Mouse (Mus musculus) heart, embryonic 14.5 days (tissue): ENCODE results near the gene Btn2a2. TPM values are rescaled to one million over a fixed set of nuclear protein-coding genes. Genes with fewer than 3 reads are reported as not detected.

ENCODE experiments used
- ATAC-seq: fragments of 200-750 bp; cut with Nextera tagmentation; 2 replicates; pipeline ENCODE4 v1.8.0; 2017; ENCODE audit warnings: low read depth, moderate TSS enrichment; ENCODE audit not compliant: insufficient number of reproducible peaks, insufficient read depth, low FRiP score
- H3K27ac ChIP-seq, 2 experiments: fragments of 200-500 bp in 1 of 2; fragments of 300-500 bp in 1 of 2; sonication (generic) in 1 of 2; replicated peaks in 1 of 2; 2 replicates each; pipeline ENCODE4 v1.5.1; 2012 to 2014; ENCODE audit warnings: low read depth in 2 of 2, low read length in 2 of 2, control low read depth in 1 of 2, mild to moderate bottlenecking in 1 of 2, mixed read lengths in 1 of 2; ENCODE audit not compliant: control insufficient read depth in 1 of 2, insufficient read depth in 1 of 2
- H3K27me3 ChIP-seq: fragments of 300-500 bp; sonication (generic); 2 replicates; pipeline ENCODE4 v1.6.1; 2014; ENCODE audit warnings: mild to moderate bottlenecking, low read length, control low read depth; ENCODE audit not compliant: control insufficient read depth, insufficient read depth
- H3K36me3 ChIP-seq: fragments of 300-500 bp; sonication (generic); 2 replicates; pipeline ENCODE4 v1.6.1; 2014; ENCODE audit warnings: mild to moderate bottlenecking, control low read depth, low read length, mixed read lengths; ENCODE audit not compliant: control insufficient read depth, insufficient read depth
- H3K4me1 ChIP-seq, 2 experiments: fragments of 200-500 bp in 1 of 2; fragments of 300-500 bp in 1 of 2; sonication (generic) in 1 of 2; 2 replicates each; pipeline ENCODE4 v1.6.1; 2012 to 2014; ENCODE audit warnings: low read length in 2 of 2, control low read depth in 1 of 2, mixed read lengths in 1 of 2; ENCODE audit not compliant: control insufficient read depth in 2 of 2, insufficient read depth in 2 of 2
- H3K4me2 ChIP-seq: fragments of 300-500 bp; sonication (generic); 2 replicates; pipeline ENCODE4 v1.6.1; 2014; ENCODE audit warnings: mild to moderate bottlenecking, low read length
- H3K4me3 ChIP-seq, 2 experiments: fragments of 200-500 bp in 1 of 2; fragments of 300-500 bp in 1 of 2; sonication (generic) in 1 of 2; 2 replicates each; pipeline ENCODE4 v1.5.1; 2012 to 2014; ENCODE audit warnings: low read length in 2 of 2, mild to moderate bottlenecking in 2 of 2, control low read depth in 1 of 2, low read depth in 1 of 2, moderate library complexity in 1 of 2; ENCODE audit not compliant: control insufficient read depth in 1 of 2, insufficient read depth in 1 of 2
- H3K9ac ChIP-seq: fragments of 300-500 bp; sonication (generic); 2 replicates; pipeline ENCODE4 v1.6.1; 2014; ENCODE audit warnings: mild to moderate bottlenecking, low read length
- H3K9me3 ChIP-seq: fragments of 300-500 bp; sonication (generic); 2 replicates; pipeline ENCODE4 v1.6.1; 2016; ENCODE audit warnings: low read length, control low read depth; ENCODE audit not compliant: control insufficient read depth
- WGBS: fragments of 180-500 bp; shearing (Covaris S2); extraction: QIAGEN DNeasy Blood & Tissue Kit; methylation state at CpG from one replicate; pipeline ENCODE4 v1.1.7; 2014; 5-methylcytosine and 5-hydroxymethylcytosine counted together
- polyA plus RNA-seq: library from polyadenylated mRNA; unstranded; fragments of >200 nt; fragmentation: Nextera tagmentation; extraction: Ambion mirVana; gene quantifications from 2 replicates; pipeline ENCODE4 v1.2.1, GENCODE M21; 2014

The Btn2a2 gene
- polyA plus RNA-seq, 1 experiment from 2014 or later: 0.43 TPM

DNA sequence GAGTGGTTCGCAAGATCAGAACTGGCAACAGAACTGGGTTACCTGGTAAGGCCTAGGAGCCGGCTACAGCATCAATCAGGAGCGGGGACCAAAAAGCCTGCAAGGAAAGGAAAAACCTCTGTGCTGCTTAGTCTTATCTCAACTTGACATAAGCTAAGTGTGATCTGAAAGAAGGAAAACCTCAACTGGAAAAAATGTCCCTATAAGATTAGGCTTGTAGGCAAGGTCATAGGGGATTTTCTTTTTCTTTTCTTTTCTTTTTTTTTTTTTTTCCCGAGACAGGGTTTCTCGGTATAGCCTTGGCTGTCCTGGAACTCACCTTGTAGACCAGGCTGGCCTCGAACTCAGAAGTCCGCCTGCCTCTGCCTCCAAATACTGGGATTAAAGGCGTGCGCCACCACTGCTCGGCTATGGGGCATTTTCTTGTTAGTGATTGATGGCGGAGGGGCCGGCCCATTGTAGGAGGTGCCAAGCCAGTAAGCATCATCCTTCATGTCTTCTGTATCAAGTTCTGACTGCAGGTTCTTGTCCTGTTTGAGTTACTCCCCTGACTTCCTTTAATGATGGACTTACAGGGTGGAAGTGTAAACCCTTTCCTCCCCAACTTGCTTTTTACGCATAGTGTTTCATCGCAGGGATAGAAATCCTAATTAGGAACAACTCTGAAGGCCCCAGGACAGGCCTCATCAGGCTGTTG lies 18.3 kb upstream of the Btn2a2 start:
- no peak overlapping the region for H3K9ac ChIP-seq
- H3K27me3 ChIP-seq: no peaks in the 10 kb centered on the region
- no peak for ATAC-seq
- H3K36me3 ChIP-seq: no peaks in the 10 kb centered on the region
- peak overlapping the region in 1 of 2 experiments; percentile 9; a peak in 1 of 4 replicates for H3K27ac ChIP-seq
- 30% methylated on average over 14 of the region's 14 CpGs for WGBS
- H3K4me2 ChIP-seq: peak overlapping the region; percentile 63
- H3K9me3 ChIP-seq: no peaks in the 10 kb centered on the region
- H3K4me3 ChIP-seq: no peak overlapping the region
- H3K4me1 ChIP-seq: peaks cover 14 to 23% of the 10 kb centered on the region in 2 experiments

GRCm38 (mm10) chr13:23506351-23506750 lies 17.7 kb upstream of the Btn2a2 start:
- Histone ChIP-seq H3K9ac (peak overlapping the region; percentile 68), H3K4me3 (peak overlapping the region in 1 of 2 experiments; percentile 33; a peak in 2 of 4 replicates), H3K27ac (peak overlapping the region in 1 of 2 experiments; percentile 35; a peak in 1 of 4 replicates), H3K9me3 (no peaks in the 10 kb centered on the region), H3K27me3 (no peaks in the 10 kb centered on the region), H3K36me3 (no peaks in the 10 kb centered on the region), H3K4me2 (peak overlapping the region; percentile 63), H3K4me1 (peaks cover 14 to 27% of the 10 kb centered on the region in 2 experiments)
- WGBS: 10% methylated on average over 13 of the region's 13 CpGs
- no peak for ATAC-seq

DNA sequence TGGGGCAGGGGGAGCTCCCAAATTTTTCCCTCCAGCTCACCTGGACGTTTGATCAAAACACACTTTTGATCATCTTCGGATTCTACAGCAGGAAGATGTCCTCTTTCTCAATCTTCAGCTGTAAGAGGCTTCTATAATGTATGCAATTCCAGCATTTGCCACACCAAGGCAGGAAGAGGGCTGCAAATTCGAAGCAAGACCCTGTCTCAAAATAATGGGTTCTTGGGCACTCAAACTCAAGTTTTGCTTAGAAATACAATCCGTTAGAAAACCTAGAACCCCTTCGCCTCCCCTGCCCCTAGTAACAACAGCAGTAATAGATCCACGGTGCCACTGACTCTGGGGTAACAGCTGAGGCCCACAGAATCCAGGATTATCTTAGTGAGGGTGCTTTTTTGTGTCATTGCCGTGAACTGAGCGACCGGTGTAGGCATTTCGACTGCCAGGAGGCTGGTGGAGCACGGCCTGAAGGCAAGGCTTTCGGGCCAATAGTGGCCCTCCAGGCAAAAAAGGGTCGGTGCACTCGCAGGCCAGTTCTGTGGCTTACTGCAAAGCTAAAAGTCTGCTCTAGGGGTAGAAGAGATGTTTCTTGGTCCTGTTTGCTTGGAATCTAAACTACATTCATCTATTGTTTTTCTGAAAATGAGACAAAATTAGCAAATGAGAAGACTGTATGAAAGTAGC lies 17.1 kb upstream of the Btn2a2 start:
- no peak for ATAC-seq

GRCm38 (mm10) chr13:23503797-23504196 lies 15.1 kb upstream of the Btn2a2 start:
- no peak for ATAC-seq
- WGBS: 3% methylated on average over 9 of the region's 9 CpGs

More for the DNA sequence above, 17.1 kb upstream of the Btn2a2 start:
- Histone ChIP-seq H3K9ac (peak overlapping the region; percentile 68), H3K4me2 (peak overlapping the region; percentile 63), H3K27me3 (no peaks in the 10 kb centered on the region), H3K4me3 (peak overlapping the region; percentile 33 to 40), H3K36me3 (no peaks in the 10 kb centered on the region), H3K9me3 (no peaks in the 10 kb centered on the region), H3K27ac (peak overlapping the region; percentile 35 to 57; a peak in 3 of 4 replicates), H3K4me1 (peaks cover 14 to 27% of the 10 kb centered on the region in 2 experiments)
- WGBS: 8% methylated on average over 14 of the region's 14 CpGs

DNA sequence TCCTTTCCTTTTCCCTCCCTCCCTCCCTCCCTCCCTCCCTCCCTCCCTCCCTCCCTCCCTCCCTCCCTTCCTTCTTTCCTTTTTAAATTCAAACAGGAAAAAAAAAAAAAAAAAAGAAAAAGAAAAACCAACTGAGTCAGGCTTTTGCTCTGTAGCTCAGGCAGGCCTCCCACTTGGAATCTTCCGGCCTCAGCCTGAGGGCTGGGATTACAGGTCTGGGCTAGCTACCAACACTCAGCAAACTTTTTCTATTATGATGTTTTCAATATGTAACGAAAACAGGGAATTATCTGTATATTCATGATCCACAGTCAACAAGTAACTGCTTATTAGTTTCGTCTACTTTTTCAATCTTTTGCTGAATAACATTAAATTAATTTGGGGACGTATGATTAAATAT lies 14.3 kb upstream of the Btn2a2 start:
- no peaks in the 10 kb centered on the region for H3K27me3 ChIP-seq
- H3K4me3 ChIP-seq: no peak overlapping the region
- no peaks in the 10 kb centered on the region for H3K36me3 ChIP-seq
- ATAC-seq: no peak
- H3K4me2 ChIP-seq: no peak overlapping the region
- no peak overlapping the region for H3K27ac ChIP-seq
- no peaks in the 10 kb centered on the region for H3K9me3 ChIP-seq
- 51% methylated on average over 4 of the region's 4 CpGs for WGBS
- no peak overlapping the region for H3K9ac ChIP-seq
- peaks cover 16 to 30% of the 10 kb centered on the region in 2 experiments; a peak in 3 of 4 replicates for H3K4me1 ChIP-seq

More at GRCm38 (mm10) chr13:23503797-23504196, 15.1 kb upstream of the Btn2a2 start:
- Histone ChIP-seq H3K9me3 (no peaks in the 10 kb centered on the region), H3K9ac (no peak overlapping the region), H3K27me3 (no peaks in the 10 kb centered on the region), H3K36me3 (no peaks in the 10 kb centered on the region), H3K4me2 (peak overlapping the region; percentile 23; the same call in 1 of the 2 replicates), H3K27ac (no peak overlapping the region), H3K4me1 (peaks cover 14 to 27% of the 10 kb centered on the region in 2 experiments; a peak in 3 of 4 replicates), H3K4me3 (no peak overlapping the region)

- H3K27me3 ChIP-seq: no peaks in the 10 kb centered on the region
- no peak for ATAC-seq
- no peak overlapping the region for H3K9ac ChIP-seq
- H3K4me3 ChIP-seq: peak overlapping the region in 1 of 2 experiments; percentile 18; a peak in 1 of 4 replicates
- H3K36me3 ChIP-seq: no peaks in the 10 kb centered on the region
- H3K27ac ChIP-seq: no peak overlapping the region
- H3K9me3 ChIP-seq: no peaks in the 10 kb centered on the region
- peak overlapping the region; percentile 42 for H3K4me2 ChIP-seq
- 36% methylated on average over 9 of the region's 9 CpGs for WGBS
- peaks cover 11 to 27% of the 10 kb centered on the region in 2 experiments; a peak in 3 of 4 replicates for H3K4me1 ChIP-seq
Observed at GRCm38 (mm10) chr13:23502031-23502567, 13.4 kb upstream of the Btn2a2 start.

DNA sequence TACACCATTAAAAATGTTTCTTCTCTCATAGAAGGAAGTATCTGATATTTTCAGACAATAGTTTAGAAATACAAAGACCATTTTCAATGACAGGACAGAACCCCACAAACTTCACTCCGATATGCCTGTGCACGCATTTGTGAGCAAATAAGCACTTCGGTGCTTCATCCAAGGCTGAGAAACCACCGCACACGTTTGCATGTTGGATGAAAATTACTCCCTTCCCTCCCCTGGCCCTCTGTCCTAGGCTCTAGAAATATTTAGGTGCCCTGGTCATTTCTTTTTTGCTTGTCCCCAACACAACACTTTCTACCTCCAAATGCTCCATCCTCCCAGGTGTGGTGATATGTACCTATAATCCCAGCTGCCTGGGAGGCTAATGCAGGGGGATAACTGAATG lies 12.9 kb upstream of the Btn2a2 start:
- no peak overlapping the region for H3K27ac ChIP-seq
- H3K4me1 ChIP-seq: peaks cover 11 to 27% of the 10 kb centered on the region in 2 experiments; a peak in 3 of 4 replicates
- 19% methylated on average over 5 of the region's 5 CpGs for WGBS
- peak overlapping the region; percentile 42 for H3K4me2 ChIP-seq
- peak overlapping the region in 1 of 2 experiments; percentile 18; a peak in 1 of 4 replicates for H3K4me3 ChIP-seq
- H3K27me3 ChIP-seq: no peaks in the 10 kb centered on the region
- no peaks in the 10 kb centered on the region for H3K36me3 ChIP-seq
- ATAC-seq: no peak
- no peaks in the 10 kb centered on the region for H3K9me3 ChIP-seq
- H3K9ac ChIP-seq: no peak overlapping the region
